Mouse (Mus musculus): ENCODE data around the gene Birc2.

GRCm38 (mm10) chr9:7778771-7779170, 58.1 kb downstream of the Birc2 start:
- TF ChIP-seq EP300 (IDR thresholded peaks at IDR 0.05; ENCODE audit: low read depth) (no peak), CTCF (IDR thresholded peaks at IDR 0.05; ENCODE audit: low read depth) (no peak)

Data from liver, postnatal 0 days (tissue).